13 mouse cellular contexts compared by ENCODE assay signal in the genomic region with DNA sequence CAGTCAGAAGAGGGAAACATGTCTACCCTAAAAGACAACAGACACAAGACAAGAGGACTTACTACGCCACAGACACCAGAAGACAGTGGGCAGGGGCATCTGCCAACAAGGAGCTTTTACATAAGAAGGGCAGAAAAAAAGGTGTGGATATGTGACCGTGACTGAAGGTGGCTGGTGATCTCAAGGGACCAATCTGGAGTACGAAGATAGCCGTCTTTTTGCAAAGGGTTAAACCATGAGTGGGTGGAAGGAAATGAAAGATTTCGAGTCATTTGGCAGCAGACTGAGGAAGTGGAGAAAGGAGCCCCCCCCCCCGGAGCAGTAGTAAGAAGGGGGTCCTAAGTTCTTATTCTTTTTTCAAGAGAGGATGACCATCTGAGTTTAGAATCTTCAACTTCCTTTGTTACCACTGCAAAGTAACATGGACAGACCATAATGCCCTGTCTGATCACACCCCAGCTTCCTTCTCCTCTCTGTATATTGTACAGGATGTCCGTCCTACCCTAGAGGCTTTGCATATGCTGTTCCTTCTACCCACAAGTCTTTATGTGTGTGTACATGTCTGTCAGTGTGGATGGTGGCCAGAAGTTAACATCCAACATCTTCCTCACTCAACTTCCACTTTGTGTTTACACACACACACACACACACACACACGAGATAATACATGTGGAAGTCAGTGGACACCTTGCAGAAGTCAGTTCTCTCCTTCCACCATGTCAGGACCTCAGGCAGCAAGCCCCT. TPM values are rescaled to one million over a fixed set of nuclear protein-coding genes. Genes with fewer than 3 reads are reported as not detected.
DNase-seq lines count a peak whose midpoint lies in the region; ATAC-seq and TF ChIP-seq lines count a peak whose summit lies in the region.
"Had no signal": no experiment of that assay in that cellular context is flagged by ENCODE, and none has a peak within 500 bp of the region (broad histone marks: within the 10 kb centered on the region; RNA-seq: fewer than 3 reads in every experiment).

No protein-coding gene starts in this region.

- H3K4me2 ChIP-seq in lung, embryonic 14.5 days: no peak overlapping the region
- H3K4me2 ChIP-seq: hindbrain, embryonic 15.5 days; limb, embryonic 13.5 days had no signal

- ATAC-seq in lung, embryonic 14.5 days (ENCODE audit: insufficient read depth): 0 out of 2 replicates have a peak, but pooled peaks have one; percentile 35
- ATAC-seq in inflammation-experienced regulatory T-cells, adult 6 months: peak; percentile 69

- H3K9me3 ChIP-seq in lung, embryonic 14.5 days (ENCODE audit: low read depth, low read length): no peaks in the 10 kb centered on the region
- H3K9me3 ChIP-seq: hindbrain, embryonic 15.5 days; limb, embryonic 13.5 days had no signal

- H3K36me3 ChIP-seq in lung, embryonic 14.5 days (ENCODE audit: insufficient read depth): no peaks in the 10 kb centered on the region
- H3K36me3 ChIP-seq: hindbrain, embryonic 15.5 days; limb, embryonic 13.5 days had no signal

- no peak overlapping the region for H3K4me3 ChIP-seq in lung, embryonic 14.5 days (ENCODE audit: low read depth, low read length)
- H3K4me3 ChIP-seq: erythroblast, embryonic 14.5 days; hindbrain, embryonic 15.5 days; limb, embryonic 13.5 days had no signal

- H3K4me1 ChIP-seq in lung, embryonic 14.5 days (ENCODE audit: insufficient read depth): peaks cover 4% of the 10 kb centered on the region; the same call in 1 of the 2 replicates
- H3K4me1 ChIP-seq: hindbrain, embryonic 15.5 days had no signal

- no peaks in the 10 kb centered on the region for H3K27me3 ChIP-seq in lung, embryonic 14.5 days (ENCODE audit: insufficient read depth, low read length)
- H3K27me3 ChIP-seq: hindbrain, embryonic 15.5 days; limb, embryonic 13.5 days had no signal

- TF ChIP-seq CTCF in lung, embryonic 14.5 days (IDR thresholded peaks at IDR 0.05; ENCODE audit: low read depth): no peak

- no peak overlapping the region for H3K9ac ChIP-seq in lung, embryonic 14.5 days
- H3K9ac ChIP-seq: hindbrain, embryonic 15.5 days; limb, embryonic 13.5 days had no signal

- no peak overlapping the region; the same call in 1 of the 2 replicates for H3K27ac ChIP-seq in lung, embryonic 14.5 days (ENCODE audit: low read depth)
- H3K27ac ChIP-seq: hindbrain, embryonic 15.5 days; limb, embryonic 13.5 days had no signal

- 53% methylated on average over 8 of the region's 8 CpGs for WGBS in lung, embryonic 14.5 days

- no peak for DNase-seq in lung, embryonic 14.5 days
- DNase-seq in lung, postnatal 36 days: no peak
- peak; percentile 51 for DNase-seq in T-cell, adult 2 months (ENCODE audit: low spot score)
- DNase-seq in naive thymus-derived CD4-positive, alpha-beta T cell, adult 2 months (ENCODE audit: low read depth): peak; percentile 72
- DNase-seq in layer of hippocampus, adult 9-11 months: no peak
- no peak for DNase-seq in embryo, embryonic 10.5 days (ENCODE audit: low spot score)
- DNase-seq in kidney, adult 9 months: no peak
- DNase-seq: adrenal gland, postnatal 10 days; cerebellum, adult 9-10 months had no signal

RNA-seq across cellular contexts. Expression of gene Jak1, which starts 10.3 kb away (rescaled TPM):
- 85.0 and 85.5 TPM in 2 replicates for polyA plus RNA-seq in lung, embryonic 14.5 days (2014; fragmentation: Nextera tagmentation; extraction: Ambion mirVana)
- 100 to 1,000 TPM; 317 to 371 (median 344) TPM for polyA plus RNA-seq in inflammation-experienced regulatory T-cells, adult 6 months (2017; shearing (Covaris generic))

Comparison
In these comparisons a context has a peak if more than half of its experiments do, and no peak if none do; other contexts are left out.
1. DNase-seq: peak in T-cell, adult 2 months (single experiment) and naive thymus-derived CD4-positive, alpha-beta T cell, adult 2 months (single experiment); none in lung, embryonic 14.5 days (single experiment), lung, postnatal 36 days (single experiment), layer of hippocampus, adult 9-11 months (single experiment), embryo, embryonic 10.5 days (single experiment) and kidney, adult 9 months (single experiment).